Mouse (Mus musculus) midbrain, embryonic 11.5 days (tissue): ENCODE data around the gene Gpr182. TPM values are rescaled to one million over a fixed set of nuclear protein-coding genes. Genes with fewer than 3 reads are reported as not detected.

Experiments
- ATAC-seq: fragments of 200-750 bp; cut with Nextera tagmentation; 2 replicates; pipeline ENCODE4 v1.8.0; 2017; ENCODE audit warnings: moderate TSS enrichment, moderate library complexity; ENCODE audit not compliant: low FRiP score
- DNase-seq: peaks from one replicate; pipeline ENCODE4 v3.0.0; 2015; ENCODE audit warnings: low spot score; ENCODE audit errors: missing footprints
- H3K27ac ChIP-seq: fragments of 300-500 bp; sonication (generic); 2 replicates; pipeline ENCODE4 v1.5.1; 2014; ENCODE audit warnings: low read depth, low read length
- H3K27me3 ChIP-seq: fragments of 300-500 bp; sonication (generic); 2 replicates; pipeline ENCODE4 v1.6.1; 2014; ENCODE audit warnings: mild to moderate bottlenecking, low read length, moderate library complexity, mixed read lengths; ENCODE audit not compliant: control insufficient read depth, insufficient read depth
- H3K36me3 ChIP-seq: fragments of 300-500 bp; sonication (generic); 2 replicates; pipeline ENCODE4 v1.6.1; 2014; ENCODE audit warnings: mild to moderate bottlenecking, low read length, moderate library complexity, mixed read lengths; ENCODE audit not compliant: control insufficient read depth, insufficient read depth
- H3K4me1 ChIP-seq: fragments of 300-500 bp; sonication (generic); 2 replicates; pipeline ENCODE4 v1.6.1; 2014; ENCODE audit warnings: low read length; ENCODE audit not compliant: control insufficient read depth, insufficient read depth
- H3K4me2 ChIP-seq: fragments of 300-500 bp; sonication (generic); 2 replicates; pipeline ENCODE4 v1.6.1; 2014; ENCODE audit warnings: mild to moderate bottlenecking, moderate library complexity
- H3K4me3 ChIP-seq: fragments of 300-500 bp; sonication (generic); 2 replicates; pipeline ENCODE4 v1.5.1; 2014; ENCODE audit warnings: low read depth, low read length
- H3K9ac ChIP-seq: fragments of 300-500 bp; sonication (generic); 2 replicates; pipeline ENCODE4 v1.6.1; 2014; ENCODE audit warnings: low read length
- H3K9me3 ChIP-seq: fragments of 300-500 bp; sonication (generic); 2 replicates; pipeline ENCODE4 v1.6.1; 2016; ENCODE audit warnings: low read length; ENCODE audit not compliant: control insufficient read depth
- WGBS: fragments of 180-500 bp; shearing (Covaris S2); extraction: QIAGEN DNeasy Blood & Tissue Kit; methylation state at CpG from one replicate; pipeline ENCODE4 v1.1.7; 2014; 5-methylcytosine and 5-hydroxymethylcytosine counted together
- polyA plus RNA-seq: library from polyadenylated mRNA; unstranded; fragments of >200 nt; fragmentation: Nextera tagmentation; extraction: Ambion mirVana; gene quantifications from 2 replicates; pipeline ENCODE4 v1.2.1, GENCODE M21; 2014

Gpr182 gene
- polyA plus RNA-seq, 1 experiment from 2014 or later: 0.30 TPM

- ATAC-seq (no peak), DNase-seq (peak; percentile 83)
- Histone ChIP-seq H3K36me3 (no peaks in the 10 kb centered on the region), H3K4me2 (no peak overlapping the region), H3K27ac (no peak overlapping the region), H3K4me3 (no peak overlapping the region), H3K9ac (no peak overlapping the region), H3K9me3 (no peaks in the 10 kb centered on the region), H3K4me1 (peaks cover 2% of the 10 kb centered on the region; the same call in 1 of the 2 replicates), H3K27me3 (no peaks in the 10 kb centered on the region; the same call in 1 of the 2 replicates)
- WGBS: 28% methylated on average over 9 of the region's 9 CpGs
Observed at GRCm38 (mm10) chr10:127730933-127731310, 20.6 kb downstream of the Gpr182 start.

- Histone ChIP-seq H3K4me3 (no peak overlapping the region), H3K36me3 (no peaks in the 10 kb centered on the region), H3K9me3 (no peaks in the 10 kb centered on the region), H3K27me3 (no peaks in the 10 kb centered on the region; the same call in 1 of the 2 replicates), H3K4me2 (no peak overlapping the region), H3K4me1 (peaks cover 2% of the 10 kb centered on the region; the same call in 1 of the 2 replicates), H3K9ac (no peak overlapping the region), H3K27ac (no peak overlapping the region)
- DNase-seq (no peak), ATAC-seq (no peak)
- WGBS: 68% methylated on average over 11 of the region's 11 CpGs
Observed at GRCm38 (mm10) chr10:127730285-127730932, 21.1 kb downstream of the Gpr182 start.

- Histone ChIP-seq H3K4me1 (peaks cover 2% of the 10 kb centered on the region; the same call in 1 of the 2 replicates), H3K9me3 (no peaks in the 10 kb centered on the region), H3K36me3 (no peaks in the 10 kb centered on the region), H3K9ac (no peak overlapping the region), H3K27me3 (no peaks in the 10 kb centered on the region; the same call in 1 of the 2 replicates), H3K27ac (no peak overlapping the region), H3K4me2 (no peak overlapping the region), H3K4me3 (no peak overlapping the region)
- DNase-seq (no peak), ATAC-seq (no peak)
- WGBS: 86% methylated on average over 8 of the region's 8 CpGs
Observed at GRCm38 (mm10) chr10:127728437-127728836, 23.1 kb downstream of the Gpr182 start.

- no peak for ATAC-seq
- no peak overlapping the region for H3K27ac ChIP-seq
- no peaks in the 10 kb centered on the region for H3K9me3 ChIP-seq
Observed at GRCm38 (mm10) chr10:127725136-127725535, 26.4 kb downstream of the Gpr182 start.

GRCm38 (mm10) chr10:127724178-127724577, 27.4 kb downstream of the Gpr182 start, which contains the start of gene Tac2:
Gene Tac2 (plus strand): TSS chr10:127724478.
- Histone ChIP-seq H3K9me3 (no peaks in the 10 kb centered on the region), H3K4me3 (no peak within 1 kb of the TSS), H3K27me3 (no peaks in the 10 kb centered on the region), H3K4me1 (peaks cover 15% of the 10 kb centered on the region), H3K9ac (no peak within 1 kb of the TSS), H3K27ac (no peak within 1 kb of the TSS), H3K36me3 (no peaks in the 10 kb centered on the region), H3K4me2 (no peak within 1 kb of the TSS)
- WGBS: 78% methylated on average over 3 of the region's 3 CpGs
- DNase-seq (peak; percentile 76), ATAC-seq (no peak)

More at GRCm38 (mm10) chr10:127725136-127725535, 26.4 kb downstream of the Gpr182 start:
- Histone ChIP-seq H3K4me3 (no peak overlapping the region), H3K36me3 (no peaks in the 10 kb centered on the region), H3K4me2 (no peak overlapping the region), H3K9ac (no peak overlapping the region), H3K27me3 (no peaks in the 10 kb centered on the region), H3K4me1 (peaks cover 15% of the 10 kb centered on the region)
- DNase-seq: no peak
- WGBS: 77% methylated on average over 4 of the region's 4 CpGs

- peak overlapping the region; percentile 1; the same call in 1 of the 2 replicates for H3K4me3 ChIP-seq
- H3K27me3 ChIP-seq: no peaks in the 10 kb centered on the region
- ATAC-seq (peak; percentile 68), DNase-seq (peak; percentile 92)
- peak overlapping the region; percentile 38 for H3K4me2 ChIP-seq
- H3K9me3 ChIP-seq: no peaks in the 10 kb centered on the region
- H3K9ac ChIP-seq: peak overlapping the region; percentile 53
- peak overlapping the region; percentile 36 for H3K27ac ChIP-seq
- peaks cover 15% of the 10 kb centered on the region for H3K4me1 ChIP-seq
- no peaks in the 10 kb centered on the region for H3K36me3 ChIP-seq
- 12% methylated on average over 20 of the region's 20 CpGs for WGBS
Observed at GRCm38 (mm10) chr10:127721671-127722418, 29.7 kb downstream of the Gpr182 start.

- Histone ChIP-seq H3K36me3 (no peaks in the 10 kb centered on the region), H3K27me3 (no peaks in the 10 kb centered on the region), H3K9ac (no peak overlapping the region), H3K9me3 (no peaks in the 10 kb centered on the region), H3K4me3 (no peak overlapping the region), H3K27ac (no peak overlapping the region), H3K4me2 (no peak overlapping the region), H3K4me1 (no peaks in the 10 kb centered on the region)
- 90% methylated on average over 6 of the region's 6 CpGs for WGBS
- DNase-seq (peak; percentile 47), ATAC-seq (no peak)
Observed at GRCm38 (mm10) chr10:127712736-127713135, 38.8 kb downstream of the Gpr182 start.

GRCm38 (mm10) chr10:127710331-127710730, 41.2 kb downstream of the Gpr182 start:
- H3K4me3 ChIP-seq: no peak overlapping the region
- no peak overlapping the region for H3K27ac ChIP-seq
- no peak for ATAC-seq
- H3K4me2 ChIP-seq: no peak overlapping the region
- H3K9me3 ChIP-seq: no peaks in the 10 kb centered on the region
- no peak overlapping the region for H3K9ac ChIP-seq
- H3K27me3 ChIP-seq: no peaks in the 10 kb centered on the region
- H3K36me3 ChIP-seq: no peaks in the 10 kb centered on the region
- WGBS: 87% methylated on average over 13 of the region's 13 CpGs
- DNase-seq: no peak
- H3K4me1 ChIP-seq: no peaks in the 10 kb centered on the region

- H3K4me3 ChIP-seq: no peak overlapping the region
- no peaks in the 10 kb centered on the region for H3K4me1 ChIP-seq
- no peaks in the 10 kb centered on the region for H3K27me3 ChIP-seq
- no peaks in the 10 kb centered on the region for H3K9me3 ChIP-seq
- no peak overlapping the region for H3K9ac ChIP-seq
- no peak overlapping the region for H3K27ac ChIP-seq
- H3K4me2 ChIP-seq: no peak overlapping the region
- no peak for ATAC-seq
- H3K36me3 ChIP-seq: no peaks in the 10 kb centered on the region
- 86% methylated on average over 3 of the region's 3 CpGs for WGBS
- peak; percentile 61 for DNase-seq
Observed at GRCm38 (mm10) chr10:127708850-127709370, 42.6 kb downstream of the Gpr182 start.
